Mouse (Mus musculus): ENCODE measurements at regions not wholly inside any gene's neighbourhood (a gene's known extent, or its start where the extent isn't known, plus 50 kb on each side); places are given as distances from the start of the nearest gene placed in this dataset.

- Histone ChIP-seq H3K4me2 (no peak overlapping the region), H3K9me3 (replicated peaks) (no peaks in the 10 kb centered on the region), H3K36me3 (ENCODE audit: poor library complexity, severe bottlenecking) (no peaks in the 10 kb centered on the region), H3K27me3 (no peaks in the 10 kb centered on the region), H3K4me1 (no peaks in the 10 kb centered on the region), H3K4me3 (no peak overlapping the region), H3K27ac (no peak overlapping the region), H3K9ac (no peak overlapping the region)
- no peak for ATAC-seq
- WGBS: 77% methylated on average over 10 of the region's 10 CpGs
These were observed 56.4 kb downstream of the Cd24a start for GRCm38 (mm10) chr10:43634371-43635080.

- no peaks in the 10 kb centered on the region for H3K4me1 ChIP-seq
- no peaks in the 10 kb centered on the region for H3K27me3 ChIP-seq
- no peak overlapping the region for H3K4me3 ChIP-seq
- no peak overlapping the region for H3K9ac ChIP-seq
- no peaks in the 10 kb centered on the region for H3K9me3 ChIP-seq (replicated peaks)
- H3K36me3 ChIP-seq (ENCODE audit: poor library complexity, severe bottlenecking): no peaks in the 10 kb centered on the region
- WGBS: 83% methylated on average over 14 of the region's 14 CpGs
- H3K4me2 ChIP-seq: no peak overlapping the region
- no peak overlapping the region for H3K27ac ChIP-seq
- no peak for ATAC-seq
These were observed 63.3 kb downstream of the Cd24a start for GRCm38 (mm10) chr10:43641169-43641945.

GRCm38 (mm10) chr10:43646326-43646725, 68.2 kb downstream of the Cd24a start:
- no peaks in the 10 kb centered on the region for H3K9me3 ChIP-seq (replicated peaks)
- no peaks in the 10 kb centered on the region for H3K27me3 ChIP-seq
- H3K4me2 ChIP-seq: no peak overlapping the region
- H3K36me3 ChIP-seq (ENCODE audit: poor library complexity, severe bottlenecking): no peaks in the 10 kb centered on the region
- H3K27ac ChIP-seq: no peak overlapping the region
- no peak overlapping the region for H3K9ac ChIP-seq
- H3K4me1 ChIP-seq: peaks cover 7% of the 10 kb centered on the region; the same call in 1 of the 2 replicates
- WGBS: 79% methylated on average over 4 of the region's 4 CpGs
- H3K4me3 ChIP-seq: no peak overlapping the region
- ATAC-seq: no peak

- H3K9ac ChIP-seq: no peak overlapping the region
- WGBS: 92% methylated on average over 6 of the region's 6 CpGs
These were observed 68.9 kb downstream of the Cd24a start for GRCm38 (mm10) chr10:43646965-43647364.

GRCm38 (mm10) chr10:43648186-43648585, 70.1 kb downstream of the Cd24a start:
- WGBS: 36% methylated on average over 5 of the region's 5 CpGs
- H3K27ac ChIP-seq: no peak overlapping the region
- H3K9ac ChIP-seq: no peak overlapping the region
- peaks cover 7% of the 10 kb centered on the region; the same call in 1 of the 2 replicates for H3K4me1 ChIP-seq
- H3K4me3 ChIP-seq: no peak overlapping the region
- H3K27me3 ChIP-seq: no peaks in the 10 kb centered on the region
- no peaks in the 10 kb centered on the region for H3K36me3 ChIP-seq (ENCODE audit: poor library complexity, severe bottlenecking)
- no peaks in the 10 kb centered on the region for H3K9me3 ChIP-seq (replicated peaks)
- no peak for ATAC-seq
- H3K4me2 ChIP-seq: no peak overlapping the region

More at GRCm38 (mm10) chr10:43646965-43647364, 68.9 kb downstream of the Cd24a start:
- no peak overlapping the region for H3K27ac ChIP-seq
- no peaks in the 10 kb centered on the region for H3K9me3 ChIP-seq (replicated peaks)
- H3K4me1 ChIP-seq: peaks cover 7% of the 10 kb centered on the region; the same call in 1 of the 2 replicates
- no peak for ATAC-seq
- H3K36me3 ChIP-seq (ENCODE audit: poor library complexity, severe bottlenecking): no peaks in the 10 kb centered on the region
- no peak overlapping the region for H3K4me3 ChIP-seq
- no peak overlapping the region for H3K4me2 ChIP-seq
- H3K27me3 ChIP-seq: no peaks in the 10 kb centered on the region

- Histone ChIP-seq H3K27me3 (no peaks in the 10 kb centered on the region), H3K27ac (no peak overlapping the region), H3K4me2 (no peak overlapping the region), H3K36me3 (ENCODE audit: poor library complexity, severe bottlenecking) (no peaks in the 10 kb centered on the region), H3K9ac (no peak overlapping the region), H3K9me3 (replicated peaks) (no peaks in the 10 kb centered on the region), H3K4me1 (peaks cover 7% of the 10 kb centered on the region; the same call in 1 of the 2 replicates), H3K4me3 (no peak overlapping the region)
- peak; percentile 55; the same call in 1 of the 2 replicates for ATAC-seq
- 79% methylated on average over 6 of the region's 6 CpGs for WGBS
These were observed 70.8 kb downstream of the Cd24a start for GRCm38 (mm10) chr10:43648815-43649447.

- Histone ChIP-seq H3K9ac (no peak overlapping the region), H3K4me1 (peaks cover 7% of the 10 kb centered on the region; the same call in 1 of the 2 replicates), H3K4me2 (no peak overlapping the region), H3K27ac (no peak overlapping the region), H3K4me3 (no peak overlapping the region), H3K27me3 (no peaks in the 10 kb centered on the region), H3K9me3 (replicated peaks) (no peaks in the 10 kb centered on the region), H3K36me3 (ENCODE audit: poor library complexity, severe bottlenecking) (no peaks in the 10 kb centered on the region)
- 92% methylated on average over 1 of the region's 1 CpGs for WGBS
- no peak for ATAC-seq
These were observed 72.4 kb downstream of the Cd24a start for GRCm38 (mm10) chr10:43650449-43650848.

- Histone ChIP-seq H3K4me1 (peaks cover 7% of the 10 kb centered on the region; the same call in 1 of the 2 replicates), H3K4me2 (no peak overlapping the region), H3K9ac (no peak overlapping the region), H3K4me3 (no peak overlapping the region), H3K27ac (no peak overlapping the region), H3K27me3 (no peaks in the 10 kb centered on the region), H3K9me3 (replicated peaks) (no peaks in the 10 kb centered on the region), H3K36me3 (ENCODE audit: poor library complexity, severe bottlenecking) (no peaks in the 10 kb centered on the region)
- no peak for ATAC-seq
- 80% methylated on average over 5 of the region's 5 CpGs for WGBS
These were observed 73.4 kb downstream of the Cd24a start for GRCm38 (mm10) chr10:43651505-43651904.

GRCm38 (mm10) chr10:43651915-43652314, 73.8 kb downstream of the Cd24a start:
- ATAC-seq: no peak
- no peak overlapping the region for H3K27ac ChIP-seq
- H3K9ac ChIP-seq: no peak overlapping the region
- no peak overlapping the region for H3K4me2 ChIP-seq
- no peaks in the 10 kb centered on the region for H3K27me3 ChIP-seq
- no peak overlapping the region for H3K4me3 ChIP-seq
- no peaks in the 10 kb centered on the region for H3K36me3 ChIP-seq (ENCODE audit: poor library complexity, severe bottlenecking)
- 94% methylated on average over 13 of the region's 13 CpGs for WGBS
- H3K9me3 ChIP-seq (replicated peaks): no peaks in the 10 kb centered on the region
- peaks cover 7% of the 10 kb centered on the region; the same call in 1 of the 2 replicates for H3K4me1 ChIP-seq

GRCm38 (mm10) chr10:43655082-43655671, 77.1 kb downstream of the Cd24a start:
- Histone ChIP-seq H3K27ac (no peak overlapping the region), H3K9ac (no peak overlapping the region), H3K27me3 (no peaks in the 10 kb centered on the region), H3K9me3 (replicated peaks) (no peaks in the 10 kb centered on the region), H3K4me3 (no peak overlapping the region), H3K36me3 (ENCODE audit: poor library complexity, severe bottlenecking) (no peaks in the 10 kb centered on the region), H3K4me1 (no peaks in the 10 kb centered on the region), H3K4me2 (no peak overlapping the region)
- WGBS: 79% methylated on average over 8 of the region's 8 CpGs
- ATAC-seq: no peak

GRCm38 (mm10) chr10:43655680-43656079, 77.6 kb downstream of the Cd24a start:
- no peaks in the 10 kb centered on the region for H3K27me3 ChIP-seq
- no peak overlapping the region for H3K4me3 ChIP-seq
- ATAC-seq: no peak
- no peaks in the 10 kb centered on the region for H3K4me1 ChIP-seq
- H3K9ac ChIP-seq: no peak overlapping the region
- H3K9me3 ChIP-seq (replicated peaks): no peaks in the 10 kb centered on the region
- H3K27ac ChIP-seq: no peak overlapping the region
- WGBS: 77% methylated on average over 2 of the region's 2 CpGs
- no peaks in the 10 kb centered on the region for H3K36me3 ChIP-seq (ENCODE audit: poor library complexity, severe bottlenecking)
- H3K4me2 ChIP-seq: no peak overlapping the region

- no peaks in the 10 kb centered on the region for H3K27me3 ChIP-seq
- no peak overlapping the region for H3K27ac ChIP-seq
- no peaks in the 10 kb centered on the region for H3K9me3 ChIP-seq (replicated peaks)
- ATAC-seq: no peak
- no peaks in the 10 kb centered on the region for H3K4me1 ChIP-seq
- 88% methylated on average over 2 of the region's 2 CpGs for WGBS
- H3K4me3 ChIP-seq: no peak overlapping the region
- H3K4me2 ChIP-seq: no peak overlapping the region
- no peak overlapping the region for H3K9ac ChIP-seq
- no peaks in the 10 kb centered on the region for H3K36me3 ChIP-seq (ENCODE audit: poor library complexity, severe bottlenecking)
These were observed 78.1 kb downstream of the Cd24a start for GRCm38 (mm10) chr10:43656207-43656606.
